Mouse (Mus musculus) hematopoietic stem cell, adult 5-6 weeks (primary cell): Measurements from ENCODE around the gene Nprl2. TPM values are rescaled to one million over a fixed set of nuclear protein-coding genes. Genes with fewer than 3 reads are reported as not detected.

Source experiments
- ATAC-seq, 2 experiments: fragments of 125-278 bp in 1 of 2; replicated peaks in 1 of 2; 2 replicates each; pipeline ENCODE4 v1.8.0; 2016 to 2017; ENCODE audit warnings: inconsistent platforms in 2 of 2, mild to moderate bottlenecking in 2 of 2, moderate number of reproducible peaks in 2 of 2, low read depth in 1 of 2, moderate TSS enrichment in 1 of 2; ENCODE audit not compliant: low FRiP score in 2 of 2, poor library complexity in 2 of 2, severe bottlenecking in 2 of 2, insufficient read depth in 1 of 2, low TSS enrichment in 1 of 2
- total RNA-seq: library from RNA; stranded (forward); fragments of 172-1452, 232-1000 nt; gene quantifications from 2 replicates; pipeline ENCODE4 v1.2.3, GENCODE M21; 2017

Gene Nprl2
- total RNA-seq, 1 experiment from 2014 or later = 5.9 TPM

DNA sequence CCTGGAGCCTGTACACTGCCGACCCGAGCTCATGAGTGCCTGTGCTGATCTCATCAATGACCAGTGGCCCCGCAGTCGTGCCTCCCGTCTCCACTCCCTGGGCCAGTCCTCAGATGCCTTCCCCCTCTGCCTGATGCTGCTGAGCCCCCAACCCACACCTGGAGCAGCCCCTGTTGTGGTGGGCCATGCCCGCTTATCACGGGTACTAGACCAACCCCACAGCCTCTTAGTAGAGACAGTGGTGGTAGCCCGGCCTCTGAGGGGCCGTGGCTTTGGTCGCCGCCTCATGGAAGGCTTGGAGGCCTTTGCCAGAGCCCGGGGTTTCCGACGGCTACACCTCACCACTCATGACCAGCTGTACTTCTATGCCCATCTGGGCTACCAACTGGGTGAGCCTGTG, 41.1 kb downstream of the Nprl2 start:
- ATAC-seq = no peak

DNA sequence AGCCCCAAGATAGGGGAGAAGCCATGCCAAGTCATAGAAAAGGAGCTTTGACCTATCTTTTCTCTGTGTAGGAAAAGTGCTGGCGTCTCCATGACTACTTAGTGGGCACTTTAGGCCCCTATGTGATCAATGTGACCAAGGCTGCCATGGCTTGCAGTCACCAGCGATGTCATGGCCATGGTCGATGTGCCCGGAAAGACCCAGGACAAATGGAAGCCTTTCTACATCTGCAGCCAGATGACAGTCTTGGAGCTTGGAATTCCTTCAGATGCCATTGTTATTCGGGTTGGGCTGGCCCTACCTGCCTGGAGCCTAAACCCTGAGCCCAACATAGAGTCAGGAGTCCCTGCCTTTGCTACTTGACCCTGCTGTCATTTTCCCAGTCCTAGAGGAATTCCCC, 44.5 kb downstream of the Nprl2 start:
- no peak for ATAC-seq

DNA sequence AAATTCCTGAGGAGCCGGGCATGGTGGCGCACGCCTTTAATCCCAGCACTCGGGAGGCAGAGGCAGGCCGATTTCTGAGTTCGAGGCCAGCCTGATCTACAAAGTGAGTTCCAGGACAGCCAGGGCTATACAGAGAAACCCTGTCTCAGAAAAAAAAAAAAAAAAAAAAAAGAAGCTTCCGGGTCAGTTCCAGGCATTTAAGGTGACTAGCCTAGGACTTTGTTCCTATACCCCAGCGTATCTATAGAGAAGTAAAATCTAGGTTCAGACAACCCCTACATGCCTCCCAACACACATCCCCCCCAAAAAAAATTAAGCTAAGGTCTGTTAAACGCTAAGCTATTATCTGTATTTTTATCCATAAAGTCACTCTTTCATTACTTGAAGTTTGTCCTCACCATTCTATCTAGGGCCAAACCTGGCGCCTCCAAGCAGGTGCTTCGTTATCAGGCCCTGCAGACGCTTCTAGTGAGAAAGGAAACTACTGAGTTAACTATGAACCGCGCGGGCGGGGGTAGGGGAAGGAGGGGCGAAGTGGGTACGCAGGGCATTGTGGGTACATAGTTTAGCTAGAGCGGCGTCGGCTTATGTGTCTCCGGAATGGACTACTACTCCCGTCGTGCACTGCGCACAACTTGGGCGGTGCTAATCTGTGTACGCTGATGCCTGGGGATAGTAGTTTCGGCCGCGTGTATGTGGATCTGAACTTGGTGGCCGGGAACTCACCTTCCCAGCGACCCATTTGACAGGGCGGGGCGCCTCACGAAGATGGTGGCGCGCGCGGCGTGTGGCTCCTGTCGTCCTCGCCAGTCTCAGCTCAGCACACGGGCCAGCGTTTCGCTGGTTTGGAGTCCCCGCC, 45.2 kb downstream of the Nprl2 start, which contains the start of gene Ifrd2:
Gene Ifrd2, plus strand, starts transcription at position 669 of the 859 bp plus-strand sequence.
- ATAC-seq = peak; percentile 92 to 93

DNA sequence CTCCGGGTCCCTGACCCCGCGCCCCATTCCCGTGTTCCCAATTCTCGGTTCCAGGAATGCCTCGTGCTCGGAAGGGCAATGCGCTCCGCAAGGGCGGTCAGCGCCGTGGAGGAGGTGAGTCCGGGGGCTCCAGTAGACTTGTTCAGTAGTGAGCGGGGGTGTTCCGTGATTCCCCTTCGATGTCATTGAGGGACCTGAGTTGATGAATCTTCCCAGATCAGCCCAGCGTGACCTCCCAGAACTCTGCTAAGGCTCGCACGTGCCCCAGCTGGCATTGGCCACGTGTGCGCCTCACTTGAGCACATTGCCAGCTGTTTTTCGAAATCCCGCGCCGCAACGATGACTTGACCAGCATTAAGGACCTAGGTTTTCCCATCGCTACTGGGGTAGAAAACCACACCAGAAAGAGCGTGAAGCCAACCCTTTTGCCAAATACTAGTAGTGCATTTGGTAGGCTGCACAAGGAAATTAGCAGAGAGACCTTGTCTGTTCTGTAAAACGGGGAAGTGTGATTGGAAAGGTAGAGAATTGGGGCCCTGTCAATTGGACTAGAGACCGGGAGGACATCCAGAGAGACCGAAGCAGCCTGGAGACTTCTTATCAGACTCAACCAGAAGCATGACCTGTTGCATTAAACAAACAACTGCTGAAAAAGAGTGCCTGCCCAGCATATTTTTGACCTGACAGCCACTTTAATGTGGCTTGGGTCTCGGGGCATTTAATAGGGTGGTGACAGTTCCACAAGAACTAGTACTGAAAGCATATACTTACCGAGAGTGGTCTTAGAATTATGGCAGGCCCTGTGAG, 46.0 kb downstream of the Nprl2 start:
- peak in 1 of 2 experiments; percentile 2; a peak in 1 of 4 replicates for ATAC-seq

DNA sequence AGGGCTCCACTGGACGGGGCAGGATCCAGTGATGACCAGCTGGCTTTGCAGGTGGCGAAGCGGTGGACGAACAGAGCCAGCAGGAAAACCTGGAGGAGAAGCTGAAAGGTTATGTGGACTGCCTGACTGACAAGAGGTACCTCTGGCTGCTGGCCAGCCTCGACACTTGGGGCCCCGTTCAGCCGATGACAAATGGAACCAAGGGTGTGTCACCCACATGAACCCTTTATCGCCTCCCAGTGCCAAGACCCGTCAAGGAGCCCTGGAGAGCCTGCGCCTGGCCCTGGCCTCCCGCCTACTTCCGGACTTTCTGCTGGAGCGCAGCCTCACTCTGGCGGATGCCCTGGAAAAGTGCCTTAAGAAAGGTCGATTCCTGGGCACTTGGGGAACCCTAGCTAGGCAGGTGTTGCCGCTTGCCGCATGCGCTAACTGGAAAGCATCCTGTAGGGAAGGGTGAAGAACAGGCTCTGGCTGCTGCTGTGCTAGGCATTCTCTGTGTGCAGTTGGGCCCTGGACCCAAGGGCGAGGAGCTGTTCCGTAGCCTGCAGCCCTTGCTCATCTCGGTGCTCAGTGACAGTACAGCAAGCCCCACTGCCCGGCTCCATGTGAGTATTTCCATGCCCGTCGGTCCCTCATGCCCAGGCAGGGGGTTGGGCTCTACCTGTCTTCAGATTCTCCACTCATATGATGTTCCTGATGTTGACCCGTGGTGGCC, 48.2 kb downstream of the Nprl2 start:
- no peak for ATAC-seq

DNA sequence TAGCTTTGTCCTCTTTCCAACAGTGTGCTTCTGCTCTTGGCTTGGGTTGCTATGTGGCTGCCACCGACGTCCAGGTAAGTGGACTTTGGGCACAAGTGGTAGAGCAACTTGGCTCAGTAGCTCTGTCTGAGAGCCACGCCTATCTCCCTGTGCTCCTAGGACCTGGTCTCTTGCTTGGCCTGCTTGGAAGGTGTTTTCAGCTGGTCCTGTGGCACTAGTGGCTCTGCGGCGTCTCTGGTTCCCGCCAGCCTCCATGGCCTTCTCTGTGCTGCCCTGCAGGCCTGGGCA, 48.7 kb downstream of the Nprl2 start:
- no peak for ATAC-seq

DNA sequence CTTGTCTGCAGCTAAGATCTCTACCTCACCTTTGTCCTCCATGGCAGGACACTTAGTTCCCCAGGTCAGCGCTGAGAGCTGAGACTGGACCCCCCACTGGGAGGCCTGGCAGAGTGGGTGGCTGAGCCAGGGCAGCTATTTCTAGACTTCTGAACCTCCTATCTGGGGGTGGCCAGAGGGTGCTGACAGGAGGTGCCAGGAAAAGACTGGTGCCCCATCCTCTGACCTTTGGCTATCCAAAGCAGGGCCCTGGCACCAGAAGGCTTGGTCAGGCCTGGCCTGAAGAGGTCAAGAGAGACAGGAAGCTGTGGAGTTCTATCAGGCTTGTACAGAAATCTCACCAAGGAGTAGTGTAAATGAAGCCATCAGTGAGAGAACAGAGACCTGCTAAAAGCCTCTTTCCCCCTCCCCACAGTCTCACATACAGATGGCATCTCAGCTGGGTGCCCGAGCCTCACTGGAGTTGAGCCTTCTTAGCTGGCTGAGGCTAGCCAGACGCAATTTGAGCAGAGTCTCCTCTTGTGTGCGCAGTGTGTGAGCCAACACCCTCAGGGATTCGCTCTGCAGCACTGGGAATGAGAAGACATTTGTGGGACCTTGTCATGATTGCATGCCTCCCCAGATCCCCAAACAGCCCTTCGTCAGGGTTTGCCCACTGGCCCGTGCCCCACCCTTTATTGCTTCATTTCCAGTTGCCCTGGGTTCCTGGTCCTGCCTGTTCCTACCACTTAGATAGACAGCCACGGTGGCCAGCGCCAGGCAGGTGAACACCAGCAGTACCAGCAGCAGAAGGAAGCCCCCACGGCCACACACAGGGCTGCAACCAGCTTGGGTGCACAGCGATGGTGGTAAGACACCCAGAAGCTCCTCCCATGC, 51.3 kb downstream of the Nprl2 start:
- ATAC-seq = no peak

DNA sequence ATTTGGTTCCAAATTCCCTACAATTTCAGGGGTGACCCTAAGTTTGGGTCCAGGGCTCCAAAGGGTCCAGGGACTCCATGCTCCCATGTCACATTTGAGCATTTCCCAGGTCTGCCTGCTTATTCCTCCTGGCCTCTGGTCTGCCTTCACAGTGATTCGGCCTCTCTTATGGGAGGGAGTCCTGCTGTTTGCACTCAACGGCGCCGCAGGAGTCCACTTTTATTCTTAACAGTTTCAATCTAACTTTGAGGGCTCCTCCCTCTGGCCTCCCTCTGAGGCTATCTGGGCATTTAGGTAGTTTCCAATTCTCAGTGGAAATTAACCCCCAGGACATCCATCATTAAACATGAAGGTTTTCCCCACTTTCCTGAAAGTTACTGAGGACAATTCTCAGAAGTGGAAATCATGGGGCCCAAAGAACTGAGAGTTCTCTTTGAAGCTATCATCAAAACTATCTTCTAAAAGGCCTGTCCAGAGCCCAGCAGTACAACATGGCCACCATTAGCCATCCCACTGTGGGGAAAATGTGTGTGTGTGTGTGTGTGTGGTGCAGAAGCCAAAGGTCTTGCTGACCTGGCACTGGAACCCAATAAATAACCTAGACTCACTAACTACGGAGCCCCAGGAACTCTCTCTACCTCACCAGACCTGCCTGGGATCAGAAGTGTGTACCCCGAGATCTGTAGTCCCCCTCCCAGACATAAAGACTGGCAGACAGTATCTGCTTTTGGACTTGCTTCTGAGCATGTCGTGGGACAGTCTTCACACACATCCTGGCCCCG, 52.4 kb downstream of the Nprl2 start:
- no peak for ATAC-seq

Other genes starting within 250 kb of the Nprl2 start
- 1.4 and 3.5 TPM in 2 replicates for gene Cish, start 246.2 kb upstream of the Nprl2 start, total RNA-seq
- gene Hemk1, start 203.9 kb upstream of the Nprl2 start, total RNA-seq = 11.5 and 37.2 TPM in 2 replicates
- 0.25 and 0.50 TPM in 2 replicates for gene 6430571L13Rik, start 201.6 kb upstream of the Nprl2 start, total RNA-seq
- gene Cacna2d2, start 142.6 kb upstream of the Nprl2 start, total RNA-seq = 0.19 and 1.8 TPM in 2 replicates
- gene Tmem115, start 8.3 kb upstream of the Nprl2 start, total RNA-seq = 12.6 and 16.2 TPM in 2 replicates
- gene Cyb561d2, start within 50 bp of the Nprl2 start, total RNA-seq = 15.3 and 19.7 TPM in 2 replicates
- not detected in 2 replicates for gene Zmynd10, start 5.1 kb downstream of the Nprl2 start, total RNA-seq
- gene Rassf1, start 9.3 kb downstream of the Nprl2 start, total RNA-seq = 36.3 and 47.8 TPM in 2 replicates
- 16.2 and 23.7 TPM in 2 replicates for gene Tusc2, start 21.0 kb downstream of the Nprl2 start, total RNA-seq
- gene Hyal2, start 25.7 kb downstream of the Nprl2 start, total RNA-seq = 4.0 and 4.2 TPM in 2 replicates
- 4.1 and 5.2 TPM in 2 replicates for gene Hyal1, start 34.7 kb downstream of the Nprl2 start, total RNA-seq
- gene Naa80, start 36.7 kb downstream of the Nprl2 start, total RNA-seq = 12.2 and 12.7 TPM in 2 replicates
- 0.35 and 3.9 TPM in 2 replicates for gene Hyal3, start 38.6 kb downstream of the Nprl2 start, total RNA-seq
- gene Ifrd2, start 45.4 kb downstream of the Nprl2 start, total RNA-seq = 49.8 and 62.7 TPM in 2 replicates
- gene Sema3b, start 67.0 kb downstream of the Nprl2 start, total RNA-seq = not detected in 2 replicates
- 345 and 415 TPM in 2 replicates for gene Gnai2, start 93.1 kb downstream of the Nprl2 start, total RNA-seq
- not detected in 2 replicates for gene Slc38a3, start 127.3 kb downstream of the Nprl2 start, total RNA-seq
- gene Gnat1, start 137.5 kb downstream of the Nprl2 start, total RNA-seq = not detected in 2 replicates
- 0.89 and 1.2 TPM in 2 replicates for gene Sema3f, start 168.2 kb downstream of the Nprl2 start, total RNA-seq
- gene Rbm5, start 228.8 kb downstream of the Nprl2 start, total RNA-seq = 309 and 331 TPM in 2 replicates